Mouse (Mus musculus) kidney, adult 18-20 months (tissue): Measurements from ENCODE around the gene Pak6.

Source experiments
- DNase-seq: peaks from one replicate; pipeline ENCODE4 v3.0.0; 2021

The Pak6 gene

GRCm38 (mm10) chr2:118700179-118701062 is 37.3 kb downstream of the Pak6 start:
- peak; percentile 85 for DNase-seq

DNA sequence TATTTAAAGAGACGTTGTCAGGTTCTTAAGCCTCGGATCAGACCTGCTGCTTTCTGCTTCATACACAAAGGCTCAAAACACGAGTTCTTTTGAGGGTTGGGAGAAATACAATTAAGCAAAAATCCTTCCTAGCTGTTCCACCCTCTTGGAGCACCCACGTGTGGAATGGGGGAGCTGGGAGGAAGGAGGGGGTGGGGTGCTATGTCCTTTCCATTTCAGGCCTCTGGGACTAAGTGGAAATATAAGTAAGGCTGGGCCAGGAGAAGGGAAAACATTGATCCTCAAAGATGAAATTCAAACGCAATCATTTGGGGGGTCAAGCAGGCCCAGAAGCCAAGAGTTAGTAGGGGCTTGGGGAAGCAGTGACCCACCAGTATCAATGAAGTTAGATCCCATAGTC is 38.1 kb downstream of the Pak6 start:
- no peak for DNase-seq

DNA sequence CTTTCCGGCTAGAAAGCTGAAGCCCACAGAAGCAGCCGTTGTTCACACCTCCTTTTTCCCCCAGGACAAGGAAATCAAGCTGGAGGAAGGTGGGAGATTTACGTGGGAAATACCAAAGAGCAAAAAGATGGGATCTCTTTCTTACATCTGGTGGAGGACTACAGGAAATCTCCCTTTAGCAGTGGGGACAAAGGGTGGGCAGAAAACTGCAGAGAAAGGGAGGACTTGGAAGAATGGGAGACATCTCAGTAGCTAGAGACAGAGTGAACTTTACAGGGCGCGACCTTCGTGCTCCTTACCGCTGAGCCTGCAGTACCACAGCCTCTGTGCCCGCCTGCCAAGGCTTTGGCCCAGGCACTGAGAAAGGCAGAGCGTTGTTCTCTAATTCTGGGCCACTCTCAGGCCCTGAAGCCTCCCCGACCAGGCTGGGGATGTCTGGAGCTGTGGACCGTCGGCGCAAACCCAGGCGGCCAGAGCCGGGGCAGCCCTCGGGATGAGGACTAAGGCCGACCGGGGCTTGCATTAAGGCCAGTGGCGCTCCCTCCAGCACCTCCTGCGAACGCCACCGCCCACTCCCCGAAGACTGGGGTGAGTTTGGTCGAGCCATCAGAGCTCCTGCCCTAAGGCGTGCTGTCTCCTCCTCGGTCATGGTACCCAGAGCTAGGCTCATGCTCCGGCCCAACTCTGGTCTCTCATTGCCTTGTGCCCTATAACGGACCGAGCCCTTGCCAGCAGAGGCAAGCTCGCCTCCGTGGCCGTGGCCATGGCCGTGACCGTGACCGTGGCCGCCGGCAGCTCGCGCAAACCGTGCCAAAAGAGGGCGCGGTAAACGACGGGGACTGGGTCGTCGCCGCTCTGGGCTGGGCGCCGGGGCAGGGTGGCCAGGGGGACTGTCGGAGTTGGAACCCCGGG is 39.1 kb downstream of the Pak6 start:
- no peak for DNase-seq

- DNase-seq = peak; percentile 69
Measured at GRCm38 (mm10) chr2:118702883-118703761, 40.0 kb downstream of the Pak6 start.

GRCm38 (mm10) chr2:118703913-118704730 is 41.0 kb downstream of the Pak6 start, which contains the start of gene Ankrd63:
Gene Ankrd63 (minus strand): TSS chr2:118703963.
- DNase-seq = no peak

- DNase-seq = no peak
Measured at GRCm38 (mm10) chr2:118706436-118706835, 43.3 kb downstream of the Pak6 start.

DNA sequence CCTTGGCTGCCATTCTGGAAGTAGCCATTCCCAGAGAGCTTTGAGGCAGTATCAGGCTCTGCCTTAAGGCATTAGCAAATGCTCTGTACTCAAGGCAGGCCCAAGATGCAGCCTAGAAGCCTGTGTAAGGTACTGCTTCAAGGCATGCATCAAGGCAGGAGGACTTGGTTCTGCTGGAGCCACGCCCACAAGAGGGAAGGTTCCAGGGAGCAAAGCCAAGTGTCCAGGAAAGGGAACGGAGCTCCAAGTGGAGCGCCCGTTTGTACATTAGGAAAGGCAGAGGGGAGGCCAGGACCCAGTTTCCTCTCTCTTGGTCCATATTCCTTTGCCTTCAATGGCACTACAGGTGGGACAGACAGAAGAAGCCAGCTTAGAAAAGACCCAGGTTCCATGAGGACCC is 45.4 kb downstream of the Pak6 start:
- DNase-seq = no peak

GRCm38 (mm10) chr2:118709655-118710221 is 46.6 kb downstream of the Pak6 start:
- DNase-seq = no peak

GRCm38 (mm10) chr2:118711038-118711494 is 48.0 kb downstream of the Pak6 start:
- DNase-seq = peak; percentile 46

DNA sequence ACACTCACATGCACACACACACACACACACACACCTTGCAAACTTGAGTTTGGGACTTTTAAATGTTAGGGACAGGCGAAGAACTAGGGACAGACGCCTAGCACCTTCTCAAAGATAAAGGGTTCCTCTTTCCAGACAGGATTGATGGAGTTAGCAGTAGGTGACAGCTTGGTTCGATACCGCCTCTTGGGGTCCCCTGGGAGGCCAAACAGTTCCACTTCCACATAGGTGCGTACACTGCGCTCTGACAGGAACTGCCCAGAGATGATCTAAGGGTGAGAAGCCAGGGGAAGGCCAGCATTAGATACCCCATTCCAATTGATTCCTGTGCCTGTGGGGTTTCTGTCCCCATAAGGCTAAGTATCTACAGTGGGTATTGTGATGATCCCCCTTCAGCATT is 50.5 kb downstream of the Pak6 start:
- DNase-seq = no peak

- DNase-seq = no peak
Measured at GRCm38 (mm10) chr2:118714230-118714629, 51.1 kb downstream of the Pak6 start.

GRCm38 (mm10) chr2:118716677-118717076 is 53.6 kb downstream of the Pak6 start:
- DNase-seq = no peak

GRCm38 (mm10) chr2:118723693-118724486 is 60.8 kb downstream of the Pak6 start:
- DNase-seq = no peak

DNA sequence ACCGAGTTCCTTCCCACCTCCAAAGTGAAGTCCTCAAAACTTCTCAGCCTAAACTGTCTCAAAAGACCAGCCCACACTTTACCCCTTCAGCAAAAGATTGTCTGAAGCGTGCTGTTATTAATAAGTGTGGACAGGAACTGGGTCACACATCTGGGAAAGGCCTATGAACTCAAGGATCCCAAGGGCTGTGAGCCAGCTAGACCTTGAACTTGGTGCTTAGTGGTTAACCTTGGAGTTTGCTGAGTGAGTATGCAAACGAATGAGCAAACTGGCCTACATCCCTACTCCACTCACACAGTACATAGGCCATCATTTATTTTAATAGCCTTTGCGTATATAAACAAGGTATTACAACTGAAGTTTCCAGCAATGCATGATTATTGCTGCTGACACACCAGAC is 62.4 kb downstream of the Pak6 start:
- DNase-seq = peak; percentile 38

GRCm38 (mm10) chr2:118726873-118727272 is 63.8 kb downstream of the Pak6 start:
- DNase-seq = no peak

DNA sequence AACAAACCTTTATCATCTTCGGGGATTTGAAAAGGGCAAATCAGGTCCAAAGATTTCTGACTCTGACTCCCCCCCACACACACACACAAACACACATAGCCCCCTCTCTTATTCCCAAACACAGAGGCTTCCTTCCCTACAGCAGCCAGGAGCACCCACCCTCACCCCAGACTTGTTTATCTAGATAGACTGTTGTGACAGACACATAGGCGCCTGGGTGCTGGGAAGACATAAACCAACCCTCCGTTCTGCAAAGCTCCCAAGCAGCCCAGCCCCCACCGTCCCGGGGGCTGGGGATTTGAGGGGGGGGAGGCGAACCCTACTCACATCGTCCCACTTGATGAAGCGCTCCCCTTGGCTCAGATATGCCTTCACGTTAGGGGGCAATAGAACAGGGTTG is 64.8 kb downstream of the Pak6 start:
- no peak for DNase-seq

DNA sequence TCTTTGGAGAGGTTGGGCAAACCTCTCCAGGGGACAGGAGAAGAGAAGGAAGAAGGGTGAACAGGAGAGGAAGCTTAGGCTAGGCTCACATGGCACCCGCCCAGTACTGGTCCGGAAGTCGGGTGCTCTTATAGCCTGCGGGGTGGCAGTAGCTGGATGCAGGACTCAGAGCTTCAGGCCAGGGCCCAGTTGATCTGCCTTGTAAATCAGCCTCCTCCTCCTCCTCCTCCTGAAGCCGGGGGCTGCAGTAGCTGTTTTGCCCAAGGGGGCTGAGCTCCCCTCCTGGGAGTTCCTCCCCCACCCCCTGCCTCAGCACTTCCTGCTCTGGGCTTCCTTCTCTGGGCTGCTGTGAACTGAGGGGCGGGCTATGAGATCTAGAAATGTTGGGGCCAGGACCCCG is 65.2 kb downstream of the Pak6 start, which contains the start of gene Plcb2:
TSS of gene Plcb2 (minus strand) at position 102 of the 400 bp plus-strand sequence.
- DNase-seq = no peak

DNA sequence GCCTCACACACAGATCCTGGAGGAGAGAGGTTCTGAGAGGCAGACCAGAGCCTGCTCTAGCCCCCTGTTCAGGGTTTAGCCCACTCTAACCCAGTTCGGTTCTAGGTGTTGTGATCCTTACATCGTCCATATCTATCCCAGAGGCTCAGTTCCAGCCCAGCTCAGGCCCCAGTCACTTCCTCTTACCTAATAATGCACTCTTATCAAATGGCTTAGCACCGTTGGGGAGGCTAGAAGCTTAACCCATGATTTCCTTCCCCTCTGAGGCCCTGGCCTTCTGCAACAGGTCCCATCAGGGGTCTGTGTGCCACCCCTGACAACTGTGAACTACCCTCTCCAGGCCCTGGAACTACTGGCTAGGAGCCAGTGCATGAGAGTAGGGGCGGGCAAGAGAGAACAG is 66.1 kb downstream of the Pak6 start:
- DNase-seq = no peak

- DNase-seq = no peak
Measured at GRCm38 (mm10) chr2:118729816-118730621, 66.9 kb downstream of the Pak6 start.

- peak; percentile 78 for DNase-seq
Measured at GRCm38 (mm10) chr2:118730622-118730915, 67.5 kb downstream of the Pak6 start.
